Mouse (Mus musculus) gastrocnemius, postnatal 25 days (tissue): ENCODE measurements around the gene Tnks2. TPM values are rescaled to one million over a fixed set of nuclear protein-coding genes. Genes with fewer than 3 reads are reported as not detected.
A peak's percentile ranks its signal among the peaks of the same experiment; 100 is the strongest.

Source experiments
- DNase-seq: peaks from one replicate; pipeline ENCODE4 v3.0.0; 2022
- total RNA-seq, 2 experiments: library from RNA; stranded (reverse); gene quantifications; 1 replicate in 1 of 2; 2 replicates in 1 of 2; pipeline ENCODE4 v1.2.3; 2021

Tnks2 gene
- total RNA-seq, 2 experiments from 2014 or later: 119 to 131 TPM

GRCm38 (mm10) chr19:36896791-36897569 lies 62.9 kb downstream of the Tnks2 start:
- no peak for DNase-seq

DNA sequence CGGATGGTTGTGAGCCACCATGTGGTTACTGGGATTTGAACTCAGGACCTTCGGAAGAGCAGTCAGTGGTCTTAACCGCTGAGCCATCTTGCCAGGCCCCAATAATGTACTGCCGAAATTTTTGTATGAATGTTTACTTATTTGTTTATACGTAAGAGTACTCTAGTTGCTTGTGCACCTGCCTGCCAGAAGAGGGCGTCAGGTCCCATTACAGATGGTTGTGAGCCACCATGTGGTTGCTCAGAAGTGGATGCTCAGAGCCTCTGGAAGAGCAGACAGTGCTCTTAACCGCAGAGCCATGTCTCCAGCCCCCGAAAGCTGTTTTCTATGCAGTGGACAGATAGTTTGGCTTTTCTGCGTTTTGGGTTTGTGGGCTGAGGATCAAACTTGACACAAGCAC lies 63.7 kb downstream of the Tnks2 start:
- no peak for DNase-seq

DNA sequence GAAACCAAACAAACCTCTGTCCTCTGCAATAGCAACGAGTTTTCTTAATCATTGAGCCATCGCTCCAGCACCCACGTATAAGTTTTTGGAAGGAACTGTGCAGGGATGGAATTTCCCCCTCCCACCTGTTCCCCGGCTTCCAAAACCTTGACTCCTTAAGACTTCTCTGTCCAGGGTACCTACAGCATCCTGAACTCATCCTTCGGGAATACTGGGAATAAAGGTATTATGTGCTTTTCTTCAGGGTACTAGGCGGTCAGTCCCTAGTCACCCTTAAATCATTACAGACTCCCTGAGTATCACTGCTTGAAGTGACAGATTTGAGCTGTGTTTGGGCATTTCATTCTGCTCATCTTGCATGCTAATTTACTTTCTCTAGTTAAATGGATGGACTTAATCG lies 69.3 kb downstream of the Tnks2 start:
- no peak for DNase-seq

DNA sequence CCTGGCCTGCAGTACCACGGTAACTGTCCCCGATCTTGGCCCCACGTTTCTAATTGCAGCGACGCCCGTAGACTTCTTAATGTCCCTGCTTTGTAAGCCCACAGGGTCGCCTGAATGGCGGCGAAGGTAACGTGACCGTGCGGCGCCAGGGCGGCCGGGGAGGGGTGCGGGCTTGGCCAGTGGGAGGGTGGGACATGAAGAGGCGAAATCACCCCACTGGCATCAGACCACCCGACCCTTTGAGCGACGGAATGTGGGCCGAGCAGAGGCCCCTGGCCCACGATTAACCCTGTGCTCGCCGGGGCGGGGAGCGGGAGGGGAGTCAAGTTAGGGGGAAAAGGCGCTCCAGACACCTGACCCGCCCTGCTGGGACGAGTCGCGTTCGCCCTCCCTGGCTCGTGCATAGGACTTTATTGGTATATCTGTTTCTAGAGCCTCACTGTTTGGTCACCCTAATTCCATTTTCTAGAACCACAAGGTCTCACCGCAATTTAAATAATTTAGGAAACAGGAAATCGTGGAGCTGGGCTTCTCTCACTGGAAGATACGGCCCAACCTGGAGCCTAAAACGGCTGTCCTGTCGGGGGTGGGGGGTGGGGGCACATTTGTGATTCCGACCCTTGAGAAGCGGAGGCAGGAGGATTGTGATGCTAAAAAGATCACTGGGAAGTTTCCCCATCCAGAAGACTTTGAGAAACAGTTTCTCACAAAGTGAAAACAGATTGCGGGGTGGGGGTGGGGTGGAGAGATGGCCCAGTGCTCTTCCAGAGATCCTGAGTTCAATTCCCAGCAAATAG lies 70.4 kb downstream of the Tnks2 start:
- DNase-seq: no peak

DNA sequence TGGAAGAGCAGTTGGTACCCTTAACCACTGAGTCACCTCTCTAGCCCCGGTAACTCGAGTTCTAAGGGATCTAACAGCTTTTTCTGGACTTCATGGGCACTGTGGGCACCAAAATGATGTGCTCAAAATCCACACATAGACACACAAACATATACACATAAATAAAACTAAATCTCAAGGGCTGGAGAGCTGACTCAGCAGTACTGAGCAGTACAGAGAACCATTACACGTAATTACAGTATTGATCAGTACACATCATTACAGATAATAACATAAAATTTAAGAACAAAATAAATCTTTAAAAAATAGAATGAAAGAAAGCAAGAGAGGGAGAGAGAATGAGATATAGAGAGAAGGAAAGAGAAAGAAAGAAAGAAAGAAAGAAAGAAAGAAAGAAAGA lies 75.1 kb downstream of the Tnks2 start:
- DNase-seq: no peak

DNA sequence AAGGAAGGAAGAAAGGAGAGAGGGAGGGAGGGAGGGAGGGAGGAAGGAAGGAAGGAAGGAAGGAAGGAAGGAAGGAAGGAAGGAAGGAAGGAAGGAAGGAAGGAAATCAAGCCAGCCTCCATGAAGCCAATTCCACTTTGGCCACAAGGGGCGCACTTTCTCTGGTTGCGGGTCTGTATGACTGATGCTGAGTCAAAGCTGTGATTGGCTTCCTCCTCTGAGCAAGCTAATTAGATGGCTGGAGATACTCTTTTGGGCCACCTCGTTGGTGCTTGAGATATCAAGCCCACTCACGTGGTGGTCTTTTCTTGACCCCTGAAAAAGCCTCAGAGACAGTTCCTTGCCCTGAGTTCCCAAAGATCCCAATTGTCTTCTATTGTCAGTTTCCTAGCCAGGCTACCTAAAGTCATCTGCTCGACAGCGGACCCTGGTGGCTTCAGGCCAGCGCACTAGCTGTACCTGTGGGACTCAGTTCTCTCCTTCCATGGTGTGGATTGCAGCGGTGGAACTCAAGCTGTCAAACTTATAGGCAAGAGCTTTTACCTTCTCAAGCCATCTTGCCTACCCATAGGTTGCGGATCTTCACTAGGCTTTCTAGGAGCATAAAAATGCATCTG lies 75.8 kb downstream of the Tnks2 start:
- no peak for DNase-seq

GRCm38 (mm10) chr19:36910424-36911045 lies 76.5 kb downstream of the Tnks2 start:
- DNase-seq: no peak

DNA sequence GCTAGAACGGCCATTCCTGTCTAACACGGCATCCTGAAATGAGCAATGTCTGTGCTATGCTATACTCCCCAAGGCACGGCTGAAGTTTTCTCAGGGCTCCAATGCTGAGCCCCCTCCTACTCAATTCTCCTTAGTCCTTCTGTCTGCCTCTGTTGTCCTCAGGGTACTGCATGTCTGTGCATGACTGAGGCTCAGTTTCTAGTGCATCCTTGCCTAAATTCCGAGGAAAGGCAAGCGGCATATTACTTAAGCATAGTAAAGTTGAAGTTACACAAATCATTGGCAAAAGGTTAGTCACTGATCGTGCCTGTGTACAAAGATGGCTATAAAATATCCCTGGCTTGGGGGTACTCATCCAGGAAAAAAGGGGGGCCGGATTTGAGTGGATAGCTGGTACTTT lies 79.0 kb downstream of the Tnks2 start:
- no peak for DNase-seq

DNA sequence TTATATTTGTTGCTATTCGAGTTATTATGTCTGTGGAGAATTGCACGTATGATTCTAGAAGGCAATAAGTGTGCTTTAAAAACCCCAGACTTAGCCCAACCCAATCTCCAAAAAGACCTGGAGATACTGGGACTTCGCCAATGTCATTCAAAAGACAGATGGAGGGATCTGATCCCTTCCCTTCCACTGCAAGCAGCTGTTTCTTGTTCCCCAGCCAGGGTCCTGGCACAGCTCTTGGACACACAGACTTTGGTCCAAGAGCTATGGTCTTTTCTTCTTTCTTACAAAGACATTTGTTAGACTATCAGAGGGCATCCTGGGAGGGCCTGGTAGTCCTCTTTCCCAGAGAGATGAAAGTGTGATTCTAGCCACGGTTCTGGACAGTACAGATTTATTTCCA lies 82.2 kb downstream of the Tnks2 start:
- DNase-seq: no peak

GRCm38 (mm10) chr19:36916876-36917389 lies 82.9 kb downstream of the Tnks2 start:
- DNase-seq: no peak

DNA sequence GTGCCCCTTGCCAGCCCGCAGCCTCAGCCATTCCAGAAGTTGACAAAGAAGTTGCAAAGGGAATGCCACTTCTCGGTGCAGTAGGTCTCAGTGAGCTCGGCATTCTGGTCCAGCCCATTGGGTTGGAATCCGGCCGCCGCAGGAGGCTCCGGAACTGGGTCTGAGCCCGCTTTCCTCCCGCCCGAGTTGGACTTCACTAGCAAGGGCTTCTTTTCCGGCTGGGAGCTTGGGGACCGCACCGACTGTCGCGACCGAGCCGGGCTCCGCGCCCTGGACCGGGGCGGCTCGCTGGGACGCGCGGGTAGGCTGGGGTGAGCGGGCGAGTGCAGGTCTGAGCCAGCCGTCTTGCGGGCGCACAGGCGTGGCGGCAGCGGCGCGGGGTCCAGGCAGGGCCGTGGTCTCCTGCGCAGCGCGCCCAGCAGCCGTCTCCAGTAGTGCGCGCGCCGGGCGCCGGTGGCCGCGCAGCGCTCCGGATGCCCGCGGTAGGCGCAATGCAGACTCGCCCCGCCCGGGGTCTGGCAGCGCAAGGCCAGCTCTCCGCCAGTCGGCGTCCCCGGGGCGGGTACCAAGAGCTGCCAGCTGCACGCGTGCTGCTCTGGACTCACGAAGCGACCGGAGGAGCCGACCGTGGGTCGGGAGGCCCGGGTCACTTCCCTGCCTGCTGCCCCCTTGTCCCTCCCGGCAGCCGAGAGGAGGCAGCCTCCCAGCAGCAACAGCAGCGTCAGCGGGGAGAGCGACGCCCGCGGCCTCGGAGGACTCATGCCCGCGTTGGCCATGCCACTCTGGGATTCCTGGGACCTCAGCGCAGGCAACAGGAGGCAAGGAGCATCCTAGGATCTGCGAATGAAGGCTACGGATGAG lies 84.6 kb downstream of the Tnks2 start:
- peak; percentile 79 for DNase-seq

DNA sequence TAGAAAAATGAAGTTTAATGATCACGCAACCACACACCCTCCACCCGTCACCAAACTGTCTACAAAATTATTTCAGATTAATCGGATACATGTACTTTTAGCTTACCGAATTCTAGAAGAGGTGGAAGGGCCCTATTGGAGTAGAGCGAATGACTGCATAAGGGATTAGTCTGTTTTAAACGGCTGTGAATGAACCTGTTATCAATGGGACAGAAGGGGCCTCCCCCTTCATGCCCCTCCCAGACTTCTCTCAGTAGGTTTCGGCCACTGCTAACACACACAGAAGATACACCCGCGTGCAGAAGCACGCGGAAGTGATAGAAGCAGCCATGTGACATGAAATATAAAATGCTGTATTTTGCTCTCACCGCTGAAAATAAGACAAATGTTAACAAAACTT lies 85.4 kb downstream of the Tnks2 start, which contains the start of gene Fgfbp3:
Gene Fgfbp3, minus strand, starts transcription at position 150 of the 400 bp plus-strand sequence.
- no peak for DNase-seq

GRCm38 (mm10) chr19:36922015-36922414 lies 88.0 kb downstream of the Tnks2 start:
- no peak for DNase-seq

- no peak for DNase-seq
Measured at GRCm38 (mm10) chr19:36922936-36923335, 88.9 kb downstream of the Tnks2 start.

- DNase-seq: peak; percentile 83
Measured at GRCm38 (mm10) chr19:36925671-36926552, 91.9 kb downstream of the Tnks2 start, which contains the start of gene Btaf1. Gene Btaf1, plus strand, starts transcription at chr19:36926079.

GRCm38 (mm10) chr19:36926553-36927236 lies 92.7 kb downstream of the Tnks2 start:
- DNase-seq: no peak

DNA sequence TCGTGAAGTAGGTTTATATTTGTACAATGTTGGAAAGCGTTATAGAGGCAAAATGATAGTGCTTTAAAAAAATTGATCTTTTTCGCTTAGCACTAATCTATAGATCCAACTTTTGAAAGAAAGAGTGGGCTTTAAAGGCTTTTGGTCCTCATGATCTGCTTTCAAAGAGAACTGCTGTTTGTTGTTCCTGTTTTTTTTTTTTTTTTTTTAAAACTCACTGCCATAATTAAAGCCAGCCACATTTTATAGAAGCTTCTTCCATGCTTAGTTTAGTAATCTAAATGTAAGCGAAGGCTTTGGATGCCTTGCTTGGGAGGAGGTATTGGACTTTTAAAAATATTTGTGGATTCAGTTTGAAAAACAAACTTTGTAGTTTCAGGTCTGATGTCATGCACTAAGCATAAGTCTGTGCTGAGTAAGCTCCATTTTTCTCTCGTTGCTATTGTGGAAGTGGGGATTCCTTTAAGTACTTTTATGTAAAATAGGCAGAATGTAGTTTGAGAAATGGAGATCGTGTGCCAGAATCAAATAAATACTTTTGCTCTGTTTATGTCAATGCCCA lies 93.8 kb downstream of the Tnks2 start:
- DNase-seq: no peak

- no peak for DNase-seq
Measured at GRCm38 (mm10) chr19:36929816-36930215, 95.8 kb downstream of the Tnks2 start.

DNA sequence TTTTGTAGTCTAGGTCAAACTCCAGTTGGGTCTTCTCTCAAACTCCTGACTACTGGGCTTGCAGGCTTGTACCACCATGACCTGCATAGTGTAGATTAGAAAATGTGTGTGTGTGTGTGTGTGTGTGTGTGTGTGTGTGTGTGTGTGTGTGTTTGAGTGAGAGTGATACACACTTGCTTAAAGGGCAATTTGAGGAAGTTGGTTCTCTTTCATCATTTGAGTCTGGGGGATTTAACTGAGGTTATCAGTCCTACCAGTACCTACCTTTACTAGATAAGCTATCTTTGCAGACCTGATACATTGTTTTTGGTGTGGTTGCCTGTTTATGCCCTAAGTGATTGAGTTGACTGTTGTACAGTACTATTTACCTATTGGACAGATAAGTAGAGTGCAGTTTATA lies 98.1 kb downstream of the Tnks2 start:
- DNase-seq: no peak
